Mouse (Mus musculus): ENCODE data around the gene Fkbpl. TPM values are rescaled to one million over a fixed set of nuclear protein-coding genes. Genes with fewer than 3 reads are reported as not detected.

Fkbpl gene
- total and polyA plus RNA-seq, 3 experiments: 5.5 to 8.2 (median 6.2) TPM

DNA sequence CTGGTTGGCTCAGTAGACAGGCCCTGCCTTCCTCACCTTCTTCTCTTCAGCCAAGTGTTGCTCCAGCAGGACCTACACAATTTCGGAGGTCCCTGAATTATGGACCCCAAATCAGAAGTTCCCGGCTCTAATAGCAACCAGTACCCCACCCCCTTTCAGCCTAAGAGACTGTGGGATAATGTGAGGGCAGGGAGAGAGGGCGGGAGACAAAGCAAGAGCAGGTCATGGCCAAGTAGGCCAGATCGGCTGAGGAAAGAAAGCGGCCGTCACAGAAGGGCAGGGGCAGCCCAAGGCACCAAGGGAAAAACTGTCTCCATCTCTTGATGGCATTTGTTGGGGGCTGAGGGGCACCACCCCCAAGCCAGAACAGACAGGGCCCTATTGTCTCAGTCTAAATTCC, 28.7 kb upstream of the Fkbpl start, which contains the start of gene Egfl8:
Gene Egfl8, minus strand, starts transcription at position 101 of the 400 bp plus-strand sequence.
- no peak for DNase-seq (ENCODE audit: extremely low read depth)
- dilution Hi-C loops (cut with MboI; ENCODE audit: extremely low pct_ligation_motif_present, extremely low pct_unique_long_range_greater_than_20kb, low sequenced_read_pairs) (no loop called here), in situ Hi-C loops (cut with MboI; ENCODE audit: low pct_ligation_motif_present, low pct_unique_long_range_greater_than_20kb, low sequenced_read_pairs) (loop anchor here (5.0 kb wide), 2 partner anchors 49 to 174 kb away; no protein-coding TSS in a partner anchor)
- TF ChIP-seq USF2 (conservative IDR thresholded peaks at IDR 0.05; ENCODE audit: low read depth, low read length): no peak
- no peak for TF ChIP-seq TBP (conservative IDR thresholded peaks at IDR 0.05; ENCODE audit: low read depth, low read length)
- no peak for TF ChIP-seq POLR2AphosphoS2 (IDR thresholded peaks at IDR 0.05; ENCODE audit: low read depth, low read length)
- no peak for TF ChIP-seq ZC3H11A (IDR thresholded peaks at IDR 0.05; ENCODE audit: low read depth, low read length)
- TF ChIP-seq SMC3 (IDR thresholded peaks at IDR 0.05; ENCODE audit: low read depth, low read length): no peak
- TF ChIP-seq EP300 (IDR thresholded peaks at IDR 0.05; ENCODE audit: low read length): no peak
- TF ChIP-seq UBTF (IDR thresholded peaks at IDR 0.05; ENCODE audit: low read depth, low read length): no peak
- TF ChIP-seq BHLHE40 (IDR thresholded peaks at IDR 0.05; ENCODE audit: low read depth, low read length): no peak
- TF ChIP-seq ZMIZ1 (IDR thresholded peaks at IDR 0.05; ENCODE audit: low read depth, low read length): no peak
- no peak for TF ChIP-seq MEF2A (IDR thresholded peaks at IDR 0.05; ENCODE audit: borderline replicate concordance, low read depth, low read length)
- no peak for TF ChIP-seq GABPA (IDR thresholded peaks at IDR 0.05; ENCODE audit: insufficient replicate concordance, low read depth, low read length)
- H3K79me2 ChIP-seq (replicated peaks; ENCODE audit: control insufficient read depth, extremely low read depth, insufficient read depth, poor library complexity, severe bottlenecking): no peaks in the 10 kb centered on the region
- peaks cover 5% of the 10 kb centered on the region for H3K27me3 ChIP-seq (replicated peaks)
- H3K27ac ChIP-seq (ENCODE audit: insufficient read depth, low read depth): no peak within 1 kb of the TSS
- no peak within 1 kb of the TSS for H3K9ac ChIP-seq (ENCODE audit: insufficient read depth, low read depth)
- no peak within 1 kb of the TSS for H3K4me2 ChIP-seq (ENCODE audit: insufficient read depth, low read depth, poor library complexity, severe bottlenecking)
- H3K36me3 ChIP-seq (replicated peaks in 1 of 2; ENCODE audit: control insufficient read depth in 1 of 2, insufficient read depth in 1 of 2, low read length in 1 of 2): peaks cover 30 to 49% of the 10 kb centered on the region in 2 experiments
- no peaks in the 10 kb centered on the region for H3K9me3 ChIP-seq (replicated peaks; ENCODE audit: low read length)
- no peak within 1 kb of the TSS for H3K4me3 ChIP-seq (replicated peaks in 1 of 3; ENCODE audit: low read depth in 2 of 3, low read length in 2 of 3, poor library complexity in 1 of 3)
- peaks cover 2 to 3% of the 10 kb centered on the region in 2 experiments; a peak in 2 of 4 replicates for H3K4me1 ChIP-seq (ENCODE audit: control insufficient read depth in 1 of 2, insufficient read depth in 2 of 2)

DNA sequence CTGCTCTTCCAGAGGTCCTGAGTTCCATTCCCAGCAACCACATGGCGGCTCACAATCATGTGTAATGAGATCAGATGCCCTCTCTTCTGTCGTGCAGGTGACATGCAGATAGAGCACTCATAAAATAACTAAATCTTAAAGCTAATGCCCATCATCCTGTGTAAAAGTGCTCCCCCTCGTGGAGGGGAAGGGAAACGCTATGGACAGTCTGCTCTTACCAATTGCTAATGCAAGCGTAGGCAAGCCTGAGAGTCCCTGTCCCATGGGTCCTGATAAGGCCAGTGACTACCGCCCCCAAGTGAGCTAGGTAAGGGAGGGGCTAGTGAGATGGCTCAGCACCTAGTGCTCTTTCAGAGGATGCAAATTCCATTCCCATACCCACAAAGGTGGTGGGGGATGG, 25.6 kb upstream of the Fkbpl start:
- Histone ChIP-seq H3K9ac (ENCODE audit: insufficient read depth, low read depth) (no peak overlapping the region), H3K27ac (ENCODE audit: insufficient read depth, low read depth) (no peak overlapping the region), H3K4me3 (replicated peaks in 1 of 3; ENCODE audit: low read depth in 2 of 3, low read length in 2 of 3, poor library complexity in 1 of 3) (no peak overlapping the region), H3K4me1 (ENCODE audit: control insufficient read depth in 1 of 2, insufficient read depth in 2 of 2) (peaks cover 2 to 3% of the 10 kb centered on the region in 2 experiments; a peak in 2 of 4 replicates), H3K79me2 (replicated peaks; ENCODE audit: control insufficient read depth, extremely low read depth, insufficient read depth, poor library complexity, severe bottlenecking) (no peaks in the 10 kb centered on the region), H3K27me3 (replicated peaks) (peaks cover 8% of the 10 kb centered on the region), H3K4me2 (ENCODE audit: insufficient read depth, low read depth, poor library complexity, severe bottlenecking) (no peak overlapping the region), H3K36me3 (replicated peaks in 1 of 2; ENCODE audit: control insufficient read depth in 1 of 2, insufficient read depth in 1 of 2, low read length in 1 of 2) (peaks cover 4 to 18% of the 10 kb centered on the region in 2 experiments), H3K9me3 (replicated peaks; ENCODE audit: low read length) (no peaks in the 10 kb centered on the region)
- TF ChIP-seq MXI1 (IDR thresholded peaks at IDR 0.05; ENCODE audit: low read depth, low read length) (no peak), CTCF (conservative IDR thresholded peaks at IDR 0.05 in 1 of 2, IDR thresholded peaks at IDR 0.05 in 1 of 2; ENCODE audit: low read depth in 2 of 2, low read length in 2 of 2) (peak; percentile 89 to 96), GABPA (IDR thresholded peaks at IDR 0.05; ENCODE audit: insufficient replicate concordance, low read depth, low read length) (no peak), RAD21 (IDR thresholded peaks at IDR 0.05; ENCODE audit: low read depth, low read length) (peak; percentile 84), SMC3 (IDR thresholded peaks at IDR 0.05; ENCODE audit: low read depth, low read length) (peak; percentile 89)
- DNase-seq (ENCODE audit: extremely low read depth): peak; percentile 80
- dilution Hi-C loops (cut with MboI; ENCODE audit: extremely low pct_ligation_motif_present, extremely low pct_unique_long_range_greater_than_20kb, low sequenced_read_pairs) (no loop called here), in situ Hi-C loops (cut with MboI; ENCODE audit: low pct_ligation_motif_present, low pct_unique_long_range_greater_than_20kb, low sequenced_read_pairs) (loop anchor here (5.0 kb wide), 2 partner anchors 52 to 177 kb away; no protein-coding TSS in a partner anchor)

Measured in CH12.LX (cell line).